Mouse (Mus musculus): ENCODE measurements around the gene 4632433K11Rik. TPM values are rescaled to one million over a fixed set of nuclear protein-coding genes. Genes with fewer than 3 reads are reported as not detected.
A peak's percentile ranks its signal among the peaks of the same experiment; 100 is the strongest.

The 4632433K11Rik gene
- polyA plus RNA-seq, 1 experiment: not detected

DNA sequence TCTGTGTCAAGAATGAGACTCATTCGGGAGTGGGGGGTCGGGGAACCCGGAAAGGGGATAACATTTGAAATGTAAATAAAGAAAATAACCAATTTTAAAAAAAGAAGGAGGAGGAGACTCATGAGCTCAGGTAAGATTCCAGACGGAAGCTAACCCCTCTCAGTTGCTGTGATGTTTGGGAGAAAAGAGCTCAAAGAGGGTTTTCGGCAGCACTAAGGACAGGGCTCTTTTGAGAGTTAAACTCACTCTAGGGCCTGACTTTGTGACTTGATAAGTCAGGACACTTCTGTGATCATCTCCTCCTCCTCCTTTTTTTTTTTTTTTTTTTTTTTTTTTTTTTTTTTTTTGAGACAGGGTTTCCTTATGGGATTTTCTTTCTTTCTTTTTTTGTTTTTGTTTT, 5.0 kb downstream of the 4632433K11Rik start:
- no peaks in the 10 kb centered on the region for H3K27me3 ChIP-seq (ENCODE audit: control insufficient read depth, insufficient read depth, low read length)
- no peak overlapping the region for H3K4me3 ChIP-seq (replicated peaks; ENCODE audit: insufficient read depth, low read depth, low read length)
- DNase-seq: no peak
- H3K4me1 ChIP-seq (ENCODE audit: control insufficient read depth, insufficient read depth, low read length): no peaks in the 10 kb centered on the region
- no peak overlapping the region for H3K27ac ChIP-seq (ENCODE audit: insufficient read depth, low read length)
- 27% methylated on average over 5 of the region's 5 CpGs for WGBS
- no peak for TF ChIP-seq POLR2A (IDR thresholded peaks at IDR 0.05; ENCODE audit: borderline replicate concordance, insufficient read depth, low read length)
- no peak for TF ChIP-seq CTCF (IDR thresholded peaks at IDR 0.05; ENCODE audit: borderline replicate concordance, insufficient read depth, low read depth, low read length)

GRCm38 (mm10) chr7:5044981-5045380, 11.1 kb downstream of the 4632433K11Rik start:
- DNase-seq: no peak
- Histone ChIP-seq H3K4me1 (ENCODE audit: control insufficient read depth, insufficient read depth, low read length) (no peaks in the 10 kb centered on the region), H3K27ac (ENCODE audit: insufficient read depth, low read length) (no peak overlapping the region), H3K4me3 (replicated peaks; ENCODE audit: insufficient read depth, low read depth, low read length) (no peak overlapping the region), H3K27me3 (ENCODE audit: control insufficient read depth, insufficient read depth, low read length) (no peaks in the 10 kb centered on the region)
- no peak for TF ChIP-seq POLR2A (IDR thresholded peaks at IDR 0.05; ENCODE audit: borderline replicate concordance, insufficient read depth, low read length)
- no peak for TF ChIP-seq CTCF (IDR thresholded peaks at IDR 0.05; ENCODE audit: borderline replicate concordance, insufficient read depth, low read depth, low read length)
- WGBS: 78% methylated on average over 2 of the region's 2 CpGs

DNA sequence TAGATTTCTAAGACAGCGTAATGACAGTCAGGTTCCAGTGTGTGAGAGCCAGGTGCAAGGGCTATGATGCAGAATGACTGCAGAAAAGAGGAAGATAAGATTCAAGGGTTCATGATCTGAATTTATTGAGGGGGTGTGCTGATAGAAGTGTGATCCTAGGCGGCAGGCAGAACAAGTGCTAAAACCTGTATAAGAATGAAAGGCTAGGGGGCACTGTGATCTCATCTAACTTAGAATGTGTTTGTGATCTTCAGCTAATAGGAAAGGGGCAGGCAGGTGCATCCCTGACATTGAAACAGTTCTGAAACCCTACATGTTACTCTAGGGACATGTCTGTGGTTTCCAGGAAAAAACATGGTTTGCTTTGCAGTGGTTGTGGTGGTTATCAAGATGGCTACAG, 12.2 kb downstream of the 4632433K11Rik start:
- no peaks in the 10 kb centered on the region for H3K27me3 ChIP-seq (ENCODE audit: control insufficient read depth, insufficient read depth, low read length)
- TF ChIP-seq CTCF (IDR thresholded peaks at IDR 0.05; ENCODE audit: borderline replicate concordance, insufficient read depth, low read depth, low read length) (no peak), POLR2A (IDR thresholded peaks at IDR 0.05; ENCODE audit: borderline replicate concordance, insufficient read depth, low read length) (no peak)
- H3K4me3 ChIP-seq (replicated peaks; ENCODE audit: insufficient read depth, low read depth, low read length): no peak overlapping the region
- H3K27ac ChIP-seq (ENCODE audit: insufficient read depth, low read length): no peak overlapping the region
- WGBS: 76% methylated on average over 2 of the region's 2 CpGs
- H3K4me1 ChIP-seq (ENCODE audit: control insufficient read depth, insufficient read depth, low read length): peaks cover 6% of the 10 kb centered on the region; the same call in 1 of the 2 replicates
- no peak for DNase-seq

DNA sequence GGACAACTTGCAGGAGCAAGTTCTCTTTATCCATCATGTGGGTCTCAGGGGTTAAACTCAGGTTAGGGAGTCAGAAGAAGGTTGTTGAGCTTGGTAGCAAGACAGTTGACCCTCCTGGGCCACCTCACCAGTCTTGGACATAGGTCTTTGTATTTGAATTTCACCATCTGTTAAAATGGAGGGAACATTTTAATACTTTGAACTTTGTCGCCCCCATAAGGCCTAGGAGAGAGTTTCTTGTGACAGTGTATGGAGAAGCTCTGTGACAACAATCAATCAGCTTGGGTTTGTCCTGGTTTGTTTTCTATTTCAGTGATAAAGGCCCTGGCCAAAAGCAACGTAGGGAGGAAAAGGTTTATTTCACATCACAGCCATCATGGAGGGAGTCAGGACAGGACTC, 13.4 kb downstream of the 4632433K11Rik start:
- WGBS: 15% methylated on average over 2 of the region's 2 CpGs
- TF ChIP-seq POLR2A (IDR thresholded peaks at IDR 0.05; ENCODE audit: borderline replicate concordance, insufficient read depth, low read length) (no peak), CTCF (IDR thresholded peaks at IDR 0.05; ENCODE audit: borderline replicate concordance, insufficient read depth, low read depth, low read length) (peak; percentile 23; the same call in 1 of the 2 replicates)

DNA sequence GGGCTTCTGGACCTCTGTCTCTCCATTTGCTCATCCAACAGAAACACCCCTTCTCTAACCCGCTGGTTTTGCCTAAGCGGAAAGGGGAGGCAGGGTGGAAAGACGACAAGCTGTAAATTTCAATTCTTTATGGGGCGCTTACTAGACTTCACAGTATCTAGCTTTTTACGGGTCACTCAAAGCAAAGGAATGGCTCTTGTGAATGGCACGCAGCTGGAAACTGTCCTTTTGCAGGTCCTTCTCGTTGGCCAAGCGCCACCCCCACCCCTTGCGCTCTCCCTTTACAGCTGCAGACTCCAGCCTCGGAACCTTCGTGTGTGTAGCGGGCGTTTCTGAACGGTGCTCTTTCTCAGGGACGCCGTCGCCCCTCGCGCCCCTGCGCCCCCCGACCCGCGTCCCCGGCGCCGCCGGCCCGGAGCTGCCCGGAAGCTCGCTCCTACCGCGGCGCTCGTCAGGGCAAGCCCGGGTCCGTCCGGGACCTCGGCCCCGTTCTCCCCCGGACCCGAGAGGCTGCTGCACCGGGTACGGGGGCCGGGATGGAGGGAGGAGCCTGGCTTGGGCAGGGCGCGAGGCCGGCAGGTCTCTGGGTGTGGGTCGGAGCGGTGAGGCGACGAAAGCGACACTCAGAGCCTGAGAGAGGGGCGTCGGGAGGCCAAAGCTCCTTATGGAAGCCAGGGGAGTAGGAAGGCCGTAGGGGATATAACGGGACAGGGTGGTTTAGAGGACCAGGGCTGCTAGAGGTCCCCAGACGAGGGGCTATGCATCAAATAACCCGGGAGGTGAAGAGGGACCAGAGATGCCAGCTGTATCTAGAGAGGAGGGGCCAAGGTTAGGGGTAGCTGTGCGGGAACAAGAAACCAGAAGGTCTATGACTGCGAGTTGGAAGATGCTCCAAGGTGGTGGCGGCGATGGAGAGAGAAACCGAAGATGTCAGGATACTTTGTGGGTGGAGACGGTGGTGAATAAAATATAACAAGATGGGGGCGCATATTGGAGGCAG, 17.6 kb downstream of the 4632433K11Rik start, which contains the start of gene Zfp580:
Gene Zfp580, plus strand, starts transcription at position 346 of the 1,000 bp plus-strand sequence.
- DNase-seq: peak; percentile 84 to 91
- Histone ChIP-seq H3K4me3 (replicated peaks; ENCODE audit: insufficient read depth, low read depth, low read length) (peak within 1 kb of the TSS; percentile 69), H3K27me3 (ENCODE audit: control insufficient read depth, insufficient read depth, low read length) (no peaks in the 10 kb centered on the region), H3K4me1 (ENCODE audit: control insufficient read depth, insufficient read depth, low read length) (peaks cover 13% of the 10 kb centered on the region), H3K27ac (ENCODE audit: insufficient read depth, low read length) (peak within 1 kb of the TSS; percentile 10)
- WGBS: 1% methylated on average over 65 of the region's 65 CpGs
- TF ChIP-seq POLR2A (IDR thresholded peaks at IDR 0.05; ENCODE audit: borderline replicate concordance, insufficient read depth, low read length): peak; percentile 58; the same call in 1 of the 2 replicates
- no peak for TF ChIP-seq CTCF (IDR thresholded peaks at IDR 0.05; ENCODE audit: borderline replicate concordance, insufficient read depth, low read depth, low read length)

More for the DNA sequence above, 13.4 kb downstream of the 4632433K11Rik start:
- peak; percentile 33 to 63 for DNase-seq
- Histone ChIP-seq H3K27ac (ENCODE audit: insufficient read depth, low read length) (no peak overlapping the region), H3K4me3 (replicated peaks; ENCODE audit: insufficient read depth, low read depth, low read length) (no peak overlapping the region), H3K4me1 (ENCODE audit: control insufficient read depth, insufficient read depth, low read length) (peaks cover 6% of the 10 kb centered on the region; the same call in 1 of the 2 replicates), H3K27me3 (ENCODE audit: control insufficient read depth, insufficient read depth, low read length) (no peaks in the 10 kb centered on the region)

DNA sequence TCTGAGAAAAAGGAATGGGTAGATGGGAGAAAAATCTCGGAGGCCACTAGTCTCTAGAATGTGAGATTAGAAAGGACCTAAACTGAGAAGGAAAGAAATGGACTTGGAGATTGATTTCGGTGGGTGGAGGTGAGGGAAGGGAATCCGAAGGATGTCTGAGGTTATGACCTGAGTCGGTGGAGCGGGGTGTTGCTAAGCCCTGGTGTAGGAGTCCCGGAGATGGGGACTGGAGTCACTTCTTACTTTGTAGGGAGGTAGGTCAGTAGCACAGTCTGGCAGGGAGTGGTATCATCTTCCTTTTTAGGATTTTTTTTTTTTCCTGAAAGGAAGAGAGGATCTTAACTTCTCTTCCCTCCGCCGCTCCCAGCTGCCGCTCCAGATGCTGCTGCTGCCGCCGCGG, 18.5 kb downstream of the 4632433K11Rik start:
- Histone ChIP-seq H3K27me3 (ENCODE audit: control insufficient read depth, insufficient read depth, low read length) (no peaks in the 10 kb centered on the region), H3K27ac (ENCODE audit: insufficient read depth, low read length) (no peak overlapping the region), H3K4me1 (ENCODE audit: control insufficient read depth, insufficient read depth, low read length) (peaks cover 13% of the 10 kb centered on the region), H3K4me3 (replicated peaks; ENCODE audit: insufficient read depth, low read depth, low read length) (peak overlapping the region; percentile 69)
- WGBS: 7% methylated on average over 12 of the region's 12 CpGs
- DNase-seq: peak in 1 of 2 experiments; percentile 30
- TF ChIP-seq POLR2A (IDR thresholded peaks at IDR 0.05; ENCODE audit: borderline replicate concordance, insufficient read depth, low read length): no peak
- TF ChIP-seq CTCF (IDR thresholded peaks at IDR 0.05; ENCODE audit: borderline replicate concordance, insufficient read depth, low read depth, low read length): no peak

GRCm38 (mm10) chr7:5052931-5053343, 19.0 kb downstream of the 4632433K11Rik start:
- peaks cover 16% of the 10 kb centered on the region for H3K4me1 ChIP-seq (ENCODE audit: control insufficient read depth, insufficient read depth, low read length)
- WGBS: 2% methylated on average over 45 of the region's 45 CpGs
- TF ChIP-seq CTCF (IDR thresholded peaks at IDR 0.05; ENCODE audit: borderline replicate concordance, insufficient read depth, low read depth, low read length): no peak
- TF ChIP-seq POLR2A (IDR thresholded peaks at IDR 0.05; ENCODE audit: borderline replicate concordance, insufficient read depth, low read length): no peak
- DNase-seq: peak; percentile 47 to 51
- H3K27ac ChIP-seq (ENCODE audit: insufficient read depth, low read length): no peak overlapping the region
- peak overlapping the region; percentile 69 for H3K4me3 ChIP-seq (replicated peaks; ENCODE audit: insufficient read depth, low read depth, low read length)
- H3K27me3 ChIP-seq (ENCODE audit: control insufficient read depth, insufficient read depth, low read length): no peaks in the 10 kb centered on the region
